Mouse (Mus musculus) left cerebral cortex, adult 6 months (tissue): Measurements from ENCODE around the gene Rbm19. TPM values are rescaled to one million over a fixed set of nuclear protein-coding genes. Genes with fewer than 3 reads are reported as not detected.

Experiments
- long read RNA-seq, 2 experiments: library from polyadenylated mRNA; unstranded; transcript quantifications; one replicate each; pipeline ENCODE4 v2.0.0; 2019 to 2020
- polyA plus RNA-seq: library from polyadenylated mRNA; unstranded; fragments of <200 nt; fragmentation: Nextera tagmentation; gene quantifications from 2 replicates; pipeline ENCODE4 v1.2.3, GENCODE M21; 2021

Gene Rbm19
- polyA plus RNA-seq, result 5.6 and 8.1 TPM in 2 replicates
- long read RNA-seq, experiment 1, full-length matches to known transcripts, result 15 of 24 reads
- long read RNA-seq, experiment 1, partial matches to known transcripts, result 6 of 24 reads
- long read RNA-seq, experiment 1, other reads (novel, unspliced or antisense), result 3 of 24 reads
- long read RNA-seq, experiment 2, partial matches to known transcripts, result 7 of 9 reads
- long read RNA-seq, experiment 2, other reads (novel, unspliced or antisense), result 1 of 9 reads

DNA sequence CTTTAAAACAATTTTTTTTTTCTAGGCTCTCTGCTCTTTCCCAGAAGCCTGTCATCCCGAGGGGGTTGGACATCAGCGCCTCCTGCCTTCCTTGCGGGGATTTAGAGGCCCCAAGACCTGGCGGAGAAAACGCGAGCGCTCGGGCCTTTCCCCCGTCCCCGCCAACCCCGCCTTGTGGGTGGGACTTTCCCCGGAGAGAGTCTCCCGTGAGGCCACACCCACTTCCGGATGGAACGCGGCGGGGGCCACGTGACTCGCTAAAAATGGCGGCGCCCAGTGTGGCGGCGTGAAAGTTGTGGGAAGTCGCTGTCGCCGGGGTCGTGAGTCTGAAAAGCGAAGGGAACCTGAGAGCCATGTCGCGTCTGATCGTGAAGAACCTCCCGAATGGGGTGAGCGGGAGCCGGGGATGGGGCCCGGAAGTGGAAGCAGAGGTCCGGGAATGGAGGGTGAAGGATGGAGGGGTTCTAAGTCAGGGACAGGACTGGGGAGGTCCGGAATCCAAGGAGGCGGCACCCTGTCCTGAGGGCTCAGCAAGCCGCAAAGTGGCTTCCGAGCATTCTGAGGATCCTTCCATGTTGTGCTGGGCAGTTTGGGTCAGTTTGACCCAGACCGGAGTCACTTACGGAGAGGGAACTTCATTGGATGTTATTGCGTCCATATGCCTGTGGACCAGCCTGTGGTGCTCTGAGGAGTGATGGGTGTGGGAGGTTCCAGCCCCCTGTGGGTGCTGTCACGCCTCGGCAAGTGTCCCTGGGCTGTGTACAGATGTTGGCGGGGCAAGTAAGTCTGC, at the start of gene Rbm19:
Gene Rbm19, plus strand, starts transcription at position 205 of the 790 bp plus-strand sequence.

